Mouse (Mus musculus) intestine, postnatal 0 days (tissue): ENCODE measurements around the gene Galnt6. TPM values are rescaled to one million over a fixed set of nuclear protein-coding genes. Genes with fewer than 3 reads are reported as not detected.
"Not testable (repeated sequence)": the region's sequence is repeated elsewhere in the genome, so short reads cannot be mapped to it uniquely, and the experiment has no call there.

Experiments
- ATAC-seq: fragments of 200-750 bp; cut with Nextera tagmentation; 2 replicates; pipeline ENCODE4 v1.8.0; 2017; ENCODE audit warnings: mild to moderate bottlenecking, moderate TSS enrichment, moderate library complexity
- H3K27ac ChIP-seq: fragments of 300-500 bp; sonication (generic); 2 replicates; pipeline ENCODE4 v1.5.1; 2014; ENCODE audit warnings: mild to moderate bottlenecking, low read depth, low read length, moderate library complexity
- H3K27me3 ChIP-seq: fragments of 300-500 bp; sonication (generic); replicated peaks from 2 replicates; pipeline ENCODE4 v1.6.1; 2014; ENCODE audit warnings: low read length, mixed read lengths; ENCODE audit not compliant: control insufficient read depth, insufficient read depth
- H3K36me3 ChIP-seq: fragments of 300-500 bp; sonication (generic); 2 replicates; pipeline ENCODE4 v1.6.1; 2014; ENCODE audit warnings: mild to moderate bottlenecking, moderate library complexity; ENCODE audit not compliant: control insufficient read depth, insufficient read depth
- H3K4me1 ChIP-seq: fragments of 300-500 bp; sonication (generic); replicated peaks from 2 replicates; pipeline ENCODE4 v1.6.1; 2014; ENCODE audit warnings: antibody characterized with exemption, low read length, mixed read lengths; ENCODE audit not compliant: control insufficient read depth, insufficient read depth
- H3K4me2 ChIP-seq: fragments of 300-500 bp; sonication (generic); replicated peaks from 2 replicates; pipeline ENCODE4 v1.6.1; 2014; ENCODE audit warnings: low read depth, mild to moderate bottlenecking, moderate library complexity
- H3K4me3 ChIP-seq: fragments of 300-500 bp; sonication (generic); 2 replicates; pipeline ENCODE4 v1.5.1; 2014; ENCODE audit warnings: low read depth, low read length
- H3K9ac ChIP-seq: fragments of 300-500 bp; sonication (generic); 2 replicates; pipeline ENCODE4 v1.6.1; 2014; ENCODE audit warnings: mild to moderate bottlenecking, low read depth, low read length
- H3K9me3 ChIP-seq: fragments of 300-500 bp; sonication (generic); 2 replicates; pipeline ENCODE4 v1.6.1; 2016; ENCODE audit warnings: mixed run types; ENCODE audit not compliant: control insufficient read depth
- CTCF ChIP-seq: sonication (generic); IDR thresholded peaks from 2 replicates; pipeline ENCODE4 v1.5.1; 2016; ENCODE audit warnings: low read depth, mild to moderate bottlenecking, control low read depth, antibody characterized with exemption, moderate library complexity
- WGBS: fragments of 180-500 bp; shearing (Covaris S2); extraction: QIAGEN DNeasy Blood & Tissue Kit; methylation state at CpG from one replicate; pipeline ENCODE4 v1.1.7; 2014; 5-methylcytosine and 5-hydroxymethylcytosine counted together
- polyA plus RNA-seq: library from polyadenylated mRNA; unstranded; fragments of >200 nt; fragmentation: Nextera tagmentation; extraction: Ambion mirVana; gene quantifications from 2 replicates; pipeline ENCODE4 v1.2.1, GENCODE M21; 2015

Gene Galnt6
- polyA plus RNA-seq, 1 experiment from 2014 or later: 72.5 TPM

GRCm38 (mm10) chr15:100772685-100773084, 43.5 kb upstream of the Galnt6 start:
- no peak overlapping the region for H3K27ac ChIP-seq
- H3K9me3 ChIP-seq: no peaks in the 10 kb centered on the region
- no peaks in the 10 kb centered on the region for H3K4me1 ChIP-seq
- H3K4me3 ChIP-seq: no peak overlapping the region
- no peak overlapping the region for H3K4me2 ChIP-seq
- peaks cover 36% of the 10 kb centered on the region for H3K27me3 ChIP-seq
- peak; percentile 36 for TF ChIP-seq CTCF
- H3K36me3 ChIP-seq: no peaks in the 10 kb centered on the region
- ATAC-seq: no peak
- WGBS: 91% methylated on average over 4 of the region's 4 CpGs
- H3K9ac ChIP-seq: no peak overlapping the region

GRCm38 (mm10) chr15:100770338-100770737, 41.2 kb upstream of the Galnt6 start:
- no peak for TF ChIP-seq CTCF
- Histone ChIP-seq H3K27ac (no peak overlapping the region), H3K9me3 (no peaks in the 10 kb centered on the region), H3K9ac (no peak overlapping the region), H3K4me1 (no peaks in the 10 kb centered on the region), H3K36me3 (no peaks in the 10 kb centered on the region), H3K4me2 (no peak overlapping the region), H3K4me3 (no peak overlapping the region), H3K27me3 (peaks cover 40% of the 10 kb centered on the region)
- ATAC-seq: no peak
- 97% methylated on average over 5 of the region's 5 CpGs for WGBS

- not testable (repeated sequence) for H3K4me1 ChIP-seq, H3K4me3 ChIP-seq, ATAC-seq, H3K9ac ChIP-seq, H3K4me2 ChIP-seq, H3K27ac ChIP-seq, H3K9me3 ChIP-seq, H3K36me3 ChIP-seq
- peaks cover 41% of the 10 kb centered on the region for H3K27me3 ChIP-seq
- WGBS: 62% methylated on average over 4 of the region's 4 CpGs
Measured at GRCm38 (mm10) chr15:100769023-100769422, 39.8 kb upstream of the Galnt6 start.

- WGBS: 81% methylated on average over 13 of the region's 13 CpGs
- no peak for ATAC-seq
Measured at GRCm38 (mm10) chr15:100767851-100768250, 38.7 kb upstream of the Galnt6 start.

GRCm38 (mm10) chr15:100766826-100767225, 37.6 kb upstream of the Galnt6 start:
- Histone ChIP-seq H3K9ac (no peak overlapping the region), H3K9me3 (no peaks in the 10 kb centered on the region), H3K27ac (no peak overlapping the region), H3K36me3 (no peaks in the 10 kb centered on the region), H3K4me1 (no peaks in the 10 kb centered on the region), H3K4me2 (no peak overlapping the region), H3K27me3 (peaks cover 58% of the 10 kb centered on the region), H3K4me3 (no peak overlapping the region)
- WGBS: 79% methylated on average over 9 of the region's 9 CpGs
- no peak for TF ChIP-seq CTCF
- ATAC-seq: no peak

More at GRCm38 (mm10) chr15:100767851-100768250, 38.7 kb upstream of the Galnt6 start:
- peaks cover 52% of the 10 kb centered on the region for H3K27me3 ChIP-seq
- TF ChIP-seq CTCF: no peak
- H3K4me2 ChIP-seq: no peak overlapping the region
- H3K4me1 ChIP-seq: no peaks in the 10 kb centered on the region
- H3K36me3 ChIP-seq: no peaks in the 10 kb centered on the region
- no peaks in the 10 kb centered on the region for H3K9me3 ChIP-seq
- H3K27ac ChIP-seq: no peak overlapping the region
- no peak overlapping the region for H3K4me3 ChIP-seq
- no peak overlapping the region for H3K9ac ChIP-seq

- Histone ChIP-seq H3K9ac (no peak overlapping the region), H3K4me3 (no peak overlapping the region), H3K4me2 (no peak overlapping the region), H3K27me3 (peaks cover 42% of the 10 kb centered on the region), H3K27ac (no peak overlapping the region), H3K4me1 (no peaks in the 10 kb centered on the region), H3K9me3 (no peaks in the 10 kb centered on the region), H3K36me3 (no peaks in the 10 kb centered on the region)
- 80% methylated on average over 16 of the region's 16 CpGs for WGBS
- ATAC-seq: no peak
- TF ChIP-seq CTCF: no peak
Measured at GRCm38 (mm10) chr15:100764163-100764951, 35.2 kb upstream of the Galnt6 start.

GRCm38 (mm10) chr15:100762649-100763048, 33.5 kb upstream of the Galnt6 start:
- peaks cover 42% of the 10 kb centered on the region for H3K27me3 ChIP-seq
- no peak for TF ChIP-seq CTCF
- no peak overlapping the region for H3K4me2 ChIP-seq
- no peaks in the 10 kb centered on the region for H3K9me3 ChIP-seq
- H3K4me1 ChIP-seq: no peaks in the 10 kb centered on the region
- no peak overlapping the region for H3K9ac ChIP-seq
- H3K4me3 ChIP-seq: no peak overlapping the region
- H3K27ac ChIP-seq: no peak overlapping the region
- H3K36me3 ChIP-seq: no peaks in the 10 kb centered on the region
- WGBS: 59% methylated on average over 8 of the region's 8 CpGs
- no peak for ATAC-seq
